Mouse (Mus musculus) left cerebral cortex, adult 18-20 months (tissue): ENCODE measurements around the gene Egr2. TPM values are rescaled to one million over a fixed set of nuclear protein-coding genes. Genes with fewer than 3 reads are reported as not detected.

Experiments
- DNase-seq, 2 experiments: peaks; one replicate each; pipeline ENCODE4 v3.0.0; 2021 to 2022; ENCODE audit warnings: low spot score in 2 of 2, mixed read lengths in 1 of 2
- long read RNA-seq, 2 experiments: library from polyadenylated mRNA; stranded (forward); transcript quantifications; one replicate each; pipeline ENCODE4 v2.0.0; 2021
- total RNA-seq, 2 experiments: library from RNA; stranded (reverse); gene quantifications; 2 replicates each; pipeline ENCODE4 v1.2.3; 2021

Egr2 gene
- total RNA-seq = 10 to 100 TPM; 21.4 to 23.2 TPM
- long read RNA-seq, experiment 1, transcript Egr2-201 (2 exons, 2,965 nt) = major isoform, 16 of 19 reads
- long read RNA-seq, experiment 1, partial matches to known transcripts = 2 of 19 reads
- long read RNA-seq, experiment 1, other reads (novel, unspliced or antisense) = 1 of 19 reads
- long read RNA-seq, experiment 2, transcript Egr2-201 (2 exons, 2,965 nt) = major isoform, 8 of 8 reads
- long read RNA-seq, experiment 2, partial matches to known transcripts = 0 of 8 reads
- long read RNA-seq, experiment 2, other reads (novel, unspliced or antisense) = 0 of 8 reads

DNA sequence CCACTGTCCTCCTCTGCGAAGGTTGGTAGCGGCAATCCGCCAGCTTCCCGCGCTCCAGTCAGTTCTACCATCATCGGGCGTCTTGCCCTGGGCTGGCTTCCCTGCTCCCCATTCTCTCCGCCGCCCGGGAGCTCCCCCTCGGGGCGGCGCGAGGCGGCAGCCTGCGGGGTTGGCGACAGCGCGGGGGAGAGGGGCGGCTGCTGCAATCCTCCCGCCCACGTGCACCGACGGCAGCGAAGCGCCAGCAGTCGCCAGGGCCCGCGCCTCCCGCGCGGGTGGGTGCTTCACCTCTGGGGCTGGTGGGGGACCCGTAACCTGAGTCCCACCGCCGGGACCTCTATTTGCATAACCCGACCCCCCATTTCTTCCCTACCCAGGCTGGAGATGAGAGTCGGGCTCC, at the start of gene Egr2:
Gene Egr2 (plus strand): TSS at position 220 of the 400 bp plus-strand sequence.
- no peak for DNase-seq

DNA sequence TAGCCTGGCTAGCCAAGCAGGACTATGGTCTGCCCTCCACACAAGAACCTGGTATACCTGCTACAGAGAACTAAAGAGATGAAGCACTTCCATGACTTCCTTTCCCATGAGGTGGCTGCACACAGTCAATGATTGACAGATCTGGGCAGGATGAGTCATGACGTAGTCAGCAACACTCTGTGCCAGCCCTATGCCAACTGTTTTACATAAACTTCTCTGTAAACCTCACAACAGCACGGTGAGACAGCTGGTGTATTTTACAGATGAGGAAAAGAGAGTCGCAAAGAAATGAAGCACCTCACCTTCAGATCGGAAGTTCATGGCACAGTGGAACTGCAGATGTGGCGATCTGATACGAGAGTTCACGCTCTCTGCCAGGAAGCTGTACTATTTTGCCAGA, 47.8 kb upstream of the Egr2 start:
- peak; percentile 13 to 28 for DNase-seq

DNA sequence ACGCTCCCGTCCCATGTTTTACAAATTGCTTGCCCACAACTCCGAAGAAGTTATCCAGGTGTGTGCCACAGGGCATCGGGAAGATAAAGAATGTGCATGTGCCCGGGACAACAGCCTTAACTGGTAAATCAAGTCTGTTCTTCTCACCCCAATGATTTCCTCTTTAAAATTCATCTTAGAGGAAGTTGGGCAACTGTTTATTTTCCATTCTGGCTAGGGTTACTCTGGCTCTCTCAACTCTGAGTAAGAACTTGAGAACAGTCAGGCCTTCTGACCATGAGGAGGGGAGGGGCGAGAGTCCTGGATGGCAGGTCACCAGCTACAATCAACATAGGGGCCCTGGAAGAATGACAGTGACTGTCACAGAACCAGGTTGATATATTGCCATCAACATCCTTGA, 45.4 kb upstream of the Egr2 start:
- DNase-seq = no peak

DNA sequence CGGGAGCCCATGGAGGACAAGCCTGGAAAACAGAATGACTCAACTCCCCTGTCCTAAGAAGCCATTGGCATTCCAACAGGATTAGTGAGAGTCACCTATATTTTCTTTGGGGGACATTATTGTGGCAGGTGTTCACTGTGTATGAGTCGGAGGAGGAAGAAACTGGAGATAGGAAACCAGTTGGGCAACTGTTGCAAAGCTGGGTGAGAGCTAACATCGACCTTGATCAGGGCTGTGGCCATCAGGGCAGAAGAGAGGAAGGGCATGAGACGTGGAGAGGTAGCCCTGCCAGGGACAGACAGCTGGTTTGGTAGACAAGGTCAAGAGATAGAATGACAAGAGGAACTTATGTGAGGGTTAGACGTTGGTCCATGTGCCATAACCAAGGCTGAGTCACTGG, 44.6 kb upstream of the Egr2 start:
- DNase-seq = no peak

DNA sequence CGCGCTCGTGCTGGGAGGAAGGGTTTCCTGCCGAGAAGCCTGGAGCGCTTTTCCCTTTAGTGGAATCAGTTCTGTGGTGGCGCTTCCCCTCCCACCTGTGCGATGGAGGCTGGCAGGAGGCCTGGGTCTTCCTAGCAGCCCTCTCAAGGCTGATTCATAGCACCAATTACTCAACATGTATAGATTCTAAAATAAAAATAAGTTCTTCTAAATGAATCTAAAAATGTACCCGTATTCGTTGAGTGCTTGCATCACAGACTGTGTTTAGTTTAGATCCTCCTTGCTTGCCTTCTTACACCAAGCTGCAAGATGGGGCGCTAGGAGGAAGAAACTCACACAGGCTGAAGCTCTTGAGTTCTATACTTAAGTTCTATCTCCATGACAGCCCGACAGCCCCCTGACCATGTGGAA, 43.1 kb upstream of the Egr2 start:
- DNase-seq = peak; percentile 74 to 80

DNA sequence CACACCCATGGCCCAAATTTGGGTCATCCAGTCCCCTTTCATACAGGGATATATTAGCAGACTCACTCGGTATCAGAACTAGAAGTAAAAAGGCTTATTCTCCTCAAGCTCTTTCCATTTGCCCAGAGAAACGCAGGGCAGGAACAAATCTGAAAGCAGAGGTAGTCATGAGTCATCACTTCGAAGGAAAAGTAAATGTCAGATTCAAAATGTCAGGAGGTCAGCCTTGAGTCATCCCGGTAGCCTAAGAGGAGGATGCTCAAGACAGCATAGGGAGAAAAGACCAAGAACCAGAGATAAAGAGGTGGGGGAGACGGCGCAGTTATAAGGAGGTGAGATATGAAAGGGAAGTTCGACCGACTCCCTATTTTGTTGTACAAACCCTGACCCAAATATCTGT, 41.7 kb upstream of the Egr2 start:
- no peak for DNase-seq

DNA sequence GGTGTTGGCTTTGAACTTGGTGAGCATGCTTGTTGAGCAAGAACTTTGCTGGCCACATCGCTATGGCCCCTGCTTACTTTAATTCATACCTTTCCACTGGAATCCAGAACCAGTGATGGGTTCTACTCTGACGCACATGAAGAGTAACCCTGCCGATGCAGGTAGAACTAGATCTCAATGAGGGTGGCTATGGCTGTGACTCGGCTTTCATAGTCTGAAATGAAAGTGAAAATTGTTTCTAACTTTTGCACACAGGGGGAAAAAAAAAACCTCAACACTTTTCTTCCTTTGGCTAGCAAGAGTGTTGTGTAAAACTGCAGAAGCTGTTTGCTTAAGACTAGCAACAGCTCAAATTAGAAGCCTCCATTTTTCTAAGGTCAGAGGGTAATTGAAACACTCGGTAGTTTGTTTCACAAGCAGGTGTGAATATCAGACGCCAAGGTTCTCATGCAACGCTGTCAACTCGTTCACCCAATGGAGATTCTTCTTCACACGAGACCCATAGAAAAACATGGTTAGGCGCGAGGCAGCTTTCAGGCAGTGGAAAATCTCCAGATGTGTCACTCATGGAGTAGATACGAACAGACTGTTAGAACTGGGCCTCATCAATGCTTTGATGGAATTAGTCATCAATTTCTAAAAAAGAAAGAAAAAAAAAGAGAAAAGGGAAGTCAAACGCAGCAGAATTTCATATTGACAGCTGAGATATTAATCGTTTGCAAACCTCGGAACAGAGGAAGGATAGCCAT, 38.0 kb upstream of the Egr2 start:
- DNase-seq = no peak

DNA sequence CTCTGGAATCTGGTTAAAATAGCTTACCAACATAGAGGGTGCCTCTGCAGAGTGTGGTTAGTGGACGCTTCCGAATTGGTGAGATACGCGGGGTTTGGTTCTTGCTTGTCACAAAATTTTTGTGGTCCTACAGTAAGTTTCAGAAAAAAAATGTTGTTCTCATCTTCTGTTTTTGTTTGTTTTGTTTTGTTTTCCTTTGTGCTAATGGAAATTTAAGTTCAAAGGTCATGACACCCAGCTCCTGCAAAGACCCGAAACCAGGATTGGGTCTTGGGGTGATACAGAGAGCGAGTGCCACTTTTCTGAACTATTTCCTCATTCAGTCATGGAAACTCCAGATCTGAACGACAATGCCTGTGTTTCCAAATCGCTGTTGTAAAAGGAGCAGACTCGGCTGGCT, 37.3 kb upstream of the Egr2 start:
- no peak for DNase-seq

DNA sequence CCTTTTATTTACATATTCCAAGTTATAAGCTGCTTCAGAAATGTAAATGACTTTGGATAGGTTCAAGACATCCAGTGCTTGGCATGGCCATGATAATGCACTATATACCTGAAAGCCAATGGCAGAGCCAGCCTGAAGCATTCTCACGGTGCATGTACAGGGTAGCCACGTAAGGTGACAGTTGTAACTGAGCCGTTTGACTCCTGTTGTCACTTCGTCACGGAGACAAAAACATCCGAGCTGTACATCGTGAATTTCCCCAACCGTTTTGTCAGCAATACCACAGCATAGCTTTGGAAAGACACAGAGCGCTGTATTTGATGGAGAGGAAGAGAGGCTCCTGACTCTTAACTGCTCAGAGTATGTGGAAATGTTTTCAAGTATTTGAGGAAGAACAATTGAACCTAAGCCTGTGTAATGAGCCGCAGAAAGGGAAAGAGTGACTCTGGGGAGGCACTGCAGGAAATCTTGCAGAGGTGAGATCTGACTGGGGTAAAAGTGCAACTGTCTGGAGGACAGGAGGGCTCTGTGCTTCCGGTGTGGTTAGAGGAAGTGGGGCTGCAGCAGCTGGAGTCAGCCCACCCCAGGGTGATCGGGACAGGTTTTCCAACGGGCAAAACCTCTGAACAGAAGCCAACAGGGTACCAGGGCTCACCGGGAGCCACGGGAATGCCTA, 31.8 kb upstream of the Egr2 start:
- DNase-seq = no peak

DNA sequence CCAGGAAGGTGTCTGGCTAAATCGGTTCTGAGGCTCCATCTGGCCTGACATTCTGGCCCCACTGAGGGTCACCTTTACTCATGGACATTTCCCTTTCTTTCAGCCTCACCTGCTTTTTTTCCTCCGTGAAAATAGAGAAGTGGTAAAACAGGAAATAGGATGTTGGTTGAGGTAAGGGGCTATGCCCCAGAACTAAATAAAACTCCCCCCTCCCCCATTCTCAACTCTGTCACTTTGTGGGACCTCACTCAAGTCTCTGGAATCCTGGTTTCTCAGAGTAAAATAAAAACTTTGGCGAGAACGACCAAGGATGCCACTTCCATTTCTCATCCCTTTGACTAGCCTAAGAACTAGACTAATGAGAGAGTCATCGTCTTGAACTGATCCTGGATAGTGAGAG, 31.2 kb upstream of the Egr2 start:
- no peak for DNase-seq

DNA sequence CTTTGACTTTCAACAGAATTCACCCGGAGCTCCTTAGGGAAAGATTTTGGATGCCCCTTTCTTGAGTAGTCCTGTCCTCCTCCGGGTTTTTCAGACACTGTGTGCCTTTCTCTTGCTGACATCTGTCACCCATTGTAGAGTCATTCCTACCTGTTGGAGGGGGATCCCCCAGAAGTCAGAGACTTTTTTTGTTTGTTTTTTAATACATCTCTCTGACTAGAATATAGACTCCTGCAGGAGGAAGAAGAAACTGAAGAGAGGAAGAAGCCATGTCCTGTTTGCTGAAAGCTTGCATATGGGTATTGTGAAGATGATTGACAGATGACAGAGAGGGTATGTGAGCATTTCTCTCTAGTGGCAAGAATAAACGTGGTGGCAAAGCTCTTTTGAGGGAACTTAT, 30.0 kb upstream of the Egr2 start:
- no peak for DNase-seq

DNA sequence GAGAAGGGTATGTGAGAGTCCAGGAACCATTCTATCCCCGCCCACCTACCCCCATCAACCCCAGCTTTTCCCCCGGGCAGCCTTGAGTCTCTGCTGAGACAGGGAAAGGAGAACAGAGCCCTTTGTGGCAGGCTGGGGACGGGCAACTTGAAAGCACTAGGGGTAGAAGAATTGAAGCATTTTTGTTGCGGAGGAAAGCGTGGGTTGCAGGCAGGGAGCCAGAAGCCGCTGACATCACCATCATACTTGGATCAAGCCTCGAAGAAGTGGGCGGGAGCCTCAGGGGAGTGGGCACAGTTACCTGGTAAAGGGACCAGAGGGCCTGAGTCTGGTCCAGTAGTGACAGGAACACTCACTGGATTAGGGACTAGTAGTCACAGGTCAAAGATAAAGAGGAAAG, 23.1 kb upstream of the Egr2 start:
- DNase-seq = peak; percentile 55 to 65

DNA sequence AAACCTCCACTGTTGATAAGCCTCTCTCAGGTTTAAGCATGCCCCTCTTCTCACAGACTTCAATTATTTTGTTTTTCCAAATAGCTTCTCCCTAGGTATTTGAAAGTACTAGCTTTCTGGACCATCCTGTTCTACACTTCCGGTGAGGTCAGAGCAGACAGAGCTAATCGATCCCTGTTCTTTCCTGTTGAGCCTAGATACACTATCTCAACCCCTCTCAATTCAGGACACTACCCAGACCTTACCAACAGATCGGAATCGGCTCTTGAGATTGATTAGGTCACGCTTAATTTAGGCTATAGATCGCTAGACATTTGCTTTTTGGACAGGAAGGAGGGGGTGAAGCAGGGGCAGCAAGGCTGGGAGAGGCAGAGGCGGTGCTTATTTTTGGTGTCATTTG, 22.4 kb upstream of the Egr2 start:
- no peak for DNase-seq

DNA sequence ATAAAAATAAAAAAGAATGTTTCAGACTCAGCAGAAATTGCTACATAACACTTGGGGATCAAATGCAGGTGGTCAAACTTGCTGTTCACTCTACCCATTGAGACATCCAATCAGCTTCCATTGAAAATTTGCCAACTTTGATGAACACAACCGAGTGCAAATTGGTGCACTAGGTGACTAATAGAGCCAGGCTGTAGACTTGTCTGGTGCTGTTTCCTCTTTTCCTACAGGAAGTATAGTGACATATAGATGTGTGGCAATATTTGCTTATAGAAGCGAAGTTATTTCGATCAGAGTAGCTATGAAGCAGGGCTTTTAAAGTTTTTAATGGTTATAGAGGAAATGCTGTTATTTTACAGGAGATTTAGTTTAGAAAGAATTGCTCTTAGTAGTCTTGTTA, 16.5 kb upstream of the Egr2 start:
- no peak for DNase-seq

DNA sequence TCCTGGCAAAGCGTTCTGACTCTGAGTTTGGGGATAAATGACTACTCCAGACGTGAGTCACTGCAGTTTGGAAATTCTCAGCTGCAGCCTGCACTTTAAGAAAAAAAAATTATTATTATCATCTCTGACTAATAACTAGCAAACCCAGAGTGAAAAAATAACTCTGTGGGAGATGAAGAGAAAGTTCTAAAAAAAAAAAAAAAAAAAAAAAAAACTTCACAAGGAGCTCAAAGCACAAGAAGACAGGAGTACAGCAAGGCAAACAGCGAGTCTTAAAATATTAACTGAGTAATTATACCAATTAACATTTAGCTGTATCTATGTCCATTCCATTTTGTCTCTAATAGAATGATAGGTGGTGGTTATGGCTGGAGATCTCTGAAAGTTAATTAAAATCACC, 11.1 kb upstream of the Egr2 start:
- DNase-seq = no peak

DNA sequence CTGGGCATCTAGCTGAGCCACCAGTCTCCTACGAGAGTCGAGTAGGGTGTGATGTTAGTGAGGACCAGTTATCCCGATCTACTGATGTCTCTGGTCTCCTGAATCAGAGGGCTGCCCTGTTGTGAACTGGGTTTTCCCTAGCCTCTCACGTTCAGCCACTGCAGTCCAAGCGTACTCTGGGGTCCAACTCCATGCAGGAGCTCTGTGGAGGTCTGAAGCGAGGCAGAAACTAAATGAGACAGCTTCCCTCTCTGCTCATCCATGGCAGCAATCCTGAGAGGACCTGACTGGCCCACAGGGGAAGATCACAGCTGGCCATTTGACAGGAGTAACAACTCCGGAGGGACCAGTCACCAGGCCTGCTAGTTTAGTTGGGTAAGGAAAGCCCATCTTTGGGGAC, 10.6 kb upstream of the Egr2 start:
- no peak for DNase-seq

DNA sequence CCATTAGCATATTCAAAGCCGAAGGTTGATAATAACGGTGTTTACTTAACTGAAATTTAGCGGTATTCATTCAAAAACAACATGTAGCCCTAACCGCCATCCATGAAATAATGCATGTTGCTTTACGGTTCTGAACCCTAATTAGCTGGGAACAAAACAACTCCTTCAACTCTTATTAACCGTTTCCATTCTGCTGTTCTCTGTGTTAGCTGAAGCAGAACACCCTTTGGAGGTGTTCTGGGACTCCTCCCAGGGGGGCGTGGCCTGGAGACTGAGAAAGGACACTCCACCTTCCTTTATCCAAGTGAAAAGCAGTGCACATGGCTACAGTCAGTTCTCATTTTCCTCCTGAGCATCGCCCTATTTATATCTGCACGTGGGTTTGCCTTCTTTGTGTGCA, 8.8 kb upstream of the Egr2 start:
- DNase-seq = no peak

DNA sequence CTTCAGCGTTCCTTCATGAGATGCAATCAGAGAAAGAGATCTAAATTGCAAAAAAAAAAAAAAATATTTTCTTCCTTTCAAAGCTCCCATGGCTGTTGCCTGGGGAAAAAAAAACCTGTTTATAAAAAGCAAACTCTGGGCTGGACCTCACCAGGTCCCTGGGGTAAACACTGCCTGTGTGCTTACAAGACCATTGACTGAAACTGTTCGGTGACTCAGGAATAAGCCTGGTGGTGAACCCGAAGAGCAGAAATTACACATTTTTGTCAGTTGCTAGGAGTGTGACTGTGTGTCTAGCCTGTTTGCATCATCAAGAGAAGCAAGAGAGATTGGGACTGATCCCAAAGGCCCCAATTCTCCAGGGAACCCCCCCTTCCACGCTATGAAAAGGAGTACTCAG, 5.5 kb upstream of the Egr2 start:
- no peak for DNase-seq

DNA sequence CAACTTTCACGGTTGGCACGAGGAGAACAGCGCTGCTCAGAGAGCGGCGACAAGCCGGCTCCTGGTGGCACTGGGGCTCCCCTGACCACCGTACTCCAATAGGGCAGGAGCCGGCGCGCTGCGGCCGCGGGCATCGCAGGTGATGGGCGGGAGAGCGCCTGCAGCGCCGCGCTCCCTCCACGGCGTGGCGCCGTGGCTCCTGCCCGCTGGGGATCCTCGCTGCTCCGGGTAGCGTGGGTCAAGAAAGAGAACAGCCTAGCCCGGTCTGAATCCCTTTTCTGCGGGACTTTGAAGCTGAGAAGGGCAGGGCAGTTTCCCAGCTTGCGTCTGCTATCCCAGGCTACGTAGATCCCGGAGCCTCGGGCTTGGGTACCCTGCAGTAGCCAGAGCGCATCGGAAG, 697 bp downstream of the Egr2 start:
- peak; percentile 70 to 72 for DNase-seq

DNA sequence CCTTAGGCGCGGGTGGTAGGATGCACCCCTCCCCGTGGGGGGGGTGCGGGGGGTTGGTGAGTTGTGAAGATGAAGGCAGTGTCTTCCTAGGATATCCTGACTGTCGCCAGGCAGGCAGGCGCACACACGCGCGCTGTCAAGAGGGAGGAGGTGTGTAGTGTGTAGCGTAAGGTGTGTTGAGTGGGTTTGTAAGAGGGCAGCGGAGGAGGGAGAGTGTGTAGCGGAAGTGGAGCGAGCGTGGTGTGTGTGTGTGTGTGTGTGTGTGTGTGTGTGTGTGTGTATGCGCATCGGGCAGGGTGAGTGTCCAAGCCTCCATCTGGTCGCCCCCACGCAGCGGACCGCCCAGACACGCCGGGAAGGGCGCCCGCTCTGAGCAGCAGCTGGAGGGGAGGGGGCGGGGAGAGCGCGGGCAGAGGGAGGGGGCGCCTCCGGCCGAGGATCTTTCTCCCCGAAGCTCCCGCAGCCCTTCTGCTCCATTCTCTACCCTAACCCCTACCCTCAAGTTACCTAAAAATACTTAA, 1.4 kb downstream of the Egr2 start:
- DNase-seq = peak; percentile 66 to 73

DNA sequence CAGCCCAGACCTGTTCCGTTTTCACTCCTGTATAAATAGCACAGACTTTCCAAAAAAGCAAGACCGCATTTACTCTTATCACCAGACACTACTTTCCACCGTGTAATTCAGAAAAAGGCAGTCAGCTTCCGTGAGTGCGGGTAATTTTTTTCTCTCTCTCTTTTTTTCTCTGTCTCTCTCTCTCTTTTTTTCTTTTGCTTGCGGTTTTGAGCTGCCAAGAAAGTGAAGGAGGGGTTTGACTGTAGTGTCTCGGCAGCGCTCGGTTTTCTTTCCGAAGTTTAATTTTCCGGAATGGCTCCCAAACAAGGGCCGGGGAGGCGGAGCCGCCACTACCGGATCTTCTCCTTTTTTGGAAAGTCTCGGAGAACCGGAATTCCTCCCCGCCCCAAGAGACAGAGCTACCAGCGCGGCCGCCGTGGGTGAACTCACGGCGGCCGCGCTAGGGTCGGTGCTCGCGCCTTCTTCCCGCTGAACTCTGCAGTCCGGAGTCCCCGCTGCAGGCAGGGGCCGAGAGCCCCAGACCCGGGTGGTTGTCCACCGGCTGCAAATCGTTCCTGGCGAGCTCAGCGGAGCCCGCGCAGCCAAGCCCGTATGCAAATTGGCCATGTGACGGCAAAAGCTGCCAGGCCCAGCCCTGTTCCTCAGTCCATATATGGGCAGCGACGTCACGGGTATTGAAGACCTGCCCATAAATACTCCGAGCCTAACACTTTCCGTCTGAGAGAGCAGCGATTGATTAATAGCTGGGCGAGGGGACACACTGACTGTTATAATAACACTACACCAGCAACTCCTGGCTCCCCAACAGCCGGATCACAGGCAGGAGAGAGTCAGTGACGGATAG, 2.1 kb downstream of the Egr2 start:
- DNase-seq = peak; percentile 81 to 88
